Mouse (Mus musculus) erythroblast, embryonic 14.5 days (primary cell): Measurements from ENCODE around the gene Pik3r1.

ENCODE experiments used
- GATA1 ChIP-seq: IDR thresholded peaks from 2 replicates; pipeline ENCODE4 v1.6.1; 2012; ENCODE audit warnings: low read length, inconsistent platforms, mixed read lengths
- TAL1 ChIP-seq: IDR thresholded peaks from 3 replicates; pipeline ENCODE4 v1.6.1; 2012; ENCODE audit warnings: low read length, inconsistent platforms, mixed read lengths

DNA sequence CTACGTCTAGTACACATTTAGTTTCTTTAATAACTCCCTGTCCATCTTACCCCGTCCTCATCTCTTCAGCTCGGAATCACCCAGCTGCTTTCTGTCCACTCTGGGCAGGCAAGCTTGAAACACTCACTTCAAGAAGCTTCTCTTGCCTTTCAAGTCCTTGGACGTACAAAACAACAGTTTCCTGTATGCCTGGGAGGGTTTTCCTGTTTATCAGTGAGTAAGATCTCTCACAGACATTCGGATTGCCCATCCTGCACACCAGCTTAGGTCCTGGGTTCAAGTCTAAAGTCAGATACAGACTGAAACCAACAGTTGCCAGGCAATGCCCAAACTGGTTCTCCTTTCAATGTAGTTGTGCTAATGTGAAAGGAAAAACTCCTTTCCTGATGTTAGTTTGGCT is 23.1 kb downstream of the Pik3r1 start:
- no peak for TF ChIP-seq GATA1
- TF ChIP-seq TAL1, result no peak
